Mouse (Mus musculus): ENCODE measurements at regions not wholly inside any gene's neighbourhood (a gene's known extent, or its start where the extent isn't known, plus 50 kb on each side); places are given as distances from the start of the nearest gene placed in this dataset.

DNA sequence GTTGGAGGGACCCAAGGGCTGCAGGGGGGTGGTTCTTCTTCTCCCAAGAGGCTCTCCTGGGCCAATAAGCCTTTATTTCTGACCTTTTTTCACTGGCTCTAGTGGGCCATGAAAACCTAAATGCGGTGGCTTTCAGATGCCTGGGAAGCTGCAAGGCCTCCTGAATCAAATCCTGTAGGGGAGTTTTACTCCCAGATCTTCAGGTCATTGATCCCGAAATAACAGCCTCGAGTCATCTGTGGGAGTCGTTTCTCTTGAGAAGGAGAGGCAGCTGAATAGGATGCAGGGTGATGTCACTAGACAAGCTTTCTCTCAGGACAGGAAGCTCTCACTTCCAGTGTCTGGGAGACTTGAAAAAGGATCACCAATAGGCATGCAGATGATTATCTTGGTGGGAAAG, 70.4 kb downstream of the Enc1 start:
- no peak for TF ChIP-seq CTCF (IDR thresholded peaks at IDR 0.05; ENCODE audit: control insufficient read depth, insufficient read depth, insufficient read length)
- no peak for TF ChIP-seq USF1 (IDR thresholded peaks at IDR 0.05; ENCODE audit: low read depth)
- no peak for TF ChIP-seq MAX (IDR thresholded peaks at IDR 0.05)
- TF ChIP-seq MYOG (IDR thresholded peaks at IDR 0.05; ENCODE audit: control insufficient read depth, extremely low read depth, insufficient read length): no peak
- no peak for TF ChIP-seq CEBPB (IDR thresholded peaks at IDR 0.05; ENCODE audit: low read depth)

Data from C2C12 (cell line).